Mouse (Mus musculus): ENCODE measurements around the gene Zmym2. TPM values are rescaled to one million over a fixed set of nuclear protein-coding genes. Genes with fewer than 3 reads are reported as not detected.
"Not testable (repeated sequence)": the region's sequence is repeated elsewhere in the genome, so short reads cannot be mapped to it uniquely, and the experiment has no call there.

Zmym2 gene
- polyA plus RNA-seq, 1 experiment from 2014 or later = 39.1 TPM

- Histone ChIP-seq H3K4me2 (peak overlapping the region; percentile 84), H3K4me3 (peak overlapping the region; percentile 58), H3K27ac (peak overlapping the region; percentile 95), H3K4me1 (peaks cover 10% of the 10 kb centered on the region), H3K9me3 (no peaks in the 10 kb centered on the region), H3K9ac (peak overlapping the region; percentile 56), H3K36me3 (peaks cover 7% of the 10 kb centered on the region; the same call in 1 of the 2 replicates), H3K27me3 (no peaks in the 10 kb centered on the region)
- ATAC-seq (ENCODE audit: borderline replicate concordance, extremely low read depth, low FRiP score, low TSS enrichment) = peak; percentile 25
- 2% methylated on average over 36 of the region's 36 CpGs for WGBS
These were observed 1.1 kb upstream of the Zmym2 start for GRCm38 (mm10) chr14:56885308-56885771.

GRCm38 (mm10) chr14:56885986-56886593 is 363 bp upstream of the Zmym2 start:
- Histone ChIP-seq H3K4me3 (peak overlapping the region; percentile 58), H3K27ac (peak overlapping the region; percentile 95), H3K4me2 (peak overlapping the region; percentile 84), H3K9ac (peak overlapping the region; percentile 62)
- H3K4me1 ChIP-seq, H3K9me3 ChIP-seq, H3K27me3 ChIP-seq, H3K36me3 ChIP-seq: not testable (repeated sequence)
- 0% methylated on average over 27 of the region's 69 CpGs for WGBS
- peak; percentile 97 for ATAC-seq (ENCODE audit: borderline replicate concordance, extremely low read depth, low FRiP score, low TSS enrichment)

- Histone ChIP-seq H3K9me3 (no peaks in the 10 kb centered on the region), H3K4me2 (peak overlapping the region; percentile 56), H3K27ac (peak overlapping the region; percentile 100), H3K4me1 (peaks cover 10% of the 10 kb centered on the region), H3K4me3 (peak overlapping the region; percentile 94), H3K9ac (peak overlapping the region; percentile 93), H3K36me3 (peaks cover 12% of the 10 kb centered on the region; the same call in 1 of the 2 replicates), H3K27me3 (no peaks in the 10 kb centered on the region)
- ATAC-seq (ENCODE audit: borderline replicate concordance, extremely low read depth, low FRiP score, low TSS enrichment) = no peak
- 2% methylated on average over 3 of the region's 3 CpGs for WGBS
These were observed 1.0 kb downstream of the Zmym2 start for GRCm38 (mm10) chr14:56887514-56887880.

GRCm38 (mm10) chr14:56887887-56888286 is 1.4 kb downstream of the Zmym2 start:
- H3K4me3 ChIP-seq = peak overlapping the region; percentile 94
- no peaks in the 10 kb centered on the region for H3K9me3 ChIP-seq
- ATAC-seq (ENCODE audit: borderline replicate concordance, extremely low read depth, low FRiP score, low TSS enrichment) = no peak
- peak overlapping the region; percentile 100 for H3K27ac ChIP-seq
- WGBS = 0% methylated on average over 9 of the region's 9 CpGs
- H3K36me3 ChIP-seq = peaks cover 13% of the 10 kb centered on the region; the same call in 1 of the 2 replicates
- H3K4me2 ChIP-seq = peak overlapping the region; percentile 56
- H3K9ac ChIP-seq = peak overlapping the region; percentile 93
- peaks cover 10% of the 10 kb centered on the region for H3K4me1 ChIP-seq
- H3K27me3 ChIP-seq = no peaks in the 10 kb centered on the region

DNA sequence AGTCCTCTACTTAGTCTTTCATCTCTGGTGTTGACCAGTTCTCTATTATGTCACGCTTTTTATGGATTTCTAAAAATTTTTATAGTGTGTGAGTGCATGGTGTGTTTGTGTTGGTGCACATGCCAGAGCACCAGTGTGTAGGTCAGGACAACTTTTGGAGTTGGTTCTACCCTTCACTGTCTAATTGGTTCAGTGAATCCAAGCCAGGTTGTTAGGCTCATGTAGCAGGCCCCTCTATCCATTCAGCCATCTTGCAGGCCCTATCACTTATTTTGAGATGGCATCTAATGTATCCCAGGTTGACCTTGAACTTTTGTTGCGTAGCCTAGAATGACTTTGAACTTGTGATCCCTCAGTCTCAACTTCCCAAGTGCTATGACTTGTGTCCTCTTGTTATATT is 2.0 kb downstream of the Zmym2 start:
- 82% methylated on average over 2 of the region's 2 CpGs for WGBS
- no peaks in the 10 kb centered on the region for H3K27me3 ChIP-seq
- peaks cover 13% of the 10 kb centered on the region; the same call in 1 of the 2 replicates for H3K36me3 ChIP-seq
- ATAC-seq (ENCODE audit: borderline replicate concordance, extremely low read depth, low FRiP score, low TSS enrichment) = no peak
- no peaks in the 10 kb centered on the region for H3K9me3 ChIP-seq
- H3K27ac ChIP-seq = no peak overlapping the region
- H3K4me1 ChIP-seq = peaks cover 10% of the 10 kb centered on the region
- H3K4me3 ChIP-seq = peak overlapping the region; percentile 94
- peak overlapping the region; percentile 56 for H3K4me2 ChIP-seq
- H3K9ac ChIP-seq = no peak overlapping the region

DNA sequence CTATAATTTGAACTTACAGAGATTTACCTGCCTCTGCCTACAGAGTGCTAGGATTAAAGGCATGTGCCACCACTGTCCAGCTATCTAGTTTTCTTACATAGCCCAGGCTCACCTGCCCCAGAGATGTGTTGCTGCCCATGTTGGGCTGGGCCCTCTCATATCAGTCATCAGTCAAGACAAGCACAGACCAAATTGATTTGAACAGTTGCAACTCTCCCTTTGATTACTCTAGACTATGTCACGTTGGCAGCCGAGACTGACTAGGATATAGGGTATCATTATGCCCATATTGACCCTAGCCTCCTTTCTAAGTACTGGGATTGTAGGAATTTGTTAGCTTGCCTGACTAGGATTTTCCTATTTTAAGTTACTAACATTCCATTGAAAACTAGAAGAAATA is 8.0 kb downstream of the Zmym2 start:
- Histone ChIP-seq H3K27me3 (no peaks in the 10 kb centered on the region), H3K4me3 (no peak overlapping the region), H3K36me3 (peaks cover 22% of the 10 kb centered on the region), H3K4me1 (no peaks in the 10 kb centered on the region; the same call in 1 of the 2 replicates), H3K9ac (no peak overlapping the region), H3K9me3 (no peaks in the 10 kb centered on the region), H3K4me2 (no peak overlapping the region), H3K27ac (no peak overlapping the region)
- 88% methylated on average over 2 of the region's 2 CpGs for WGBS
- ATAC-seq (ENCODE audit: borderline replicate concordance, extremely low read depth, low FRiP score, low TSS enrichment) = no peak

- no peak overlapping the region for H3K9ac ChIP-seq
- H3K27me3 ChIP-seq = no peaks in the 10 kb centered on the region
- H3K27ac ChIP-seq = no peak overlapping the region
- H3K4me1 ChIP-seq = no peaks in the 10 kb centered on the region
- H3K36me3 ChIP-seq = peaks cover 17% of the 10 kb centered on the region; the same call in 1 of the 2 replicates
- no peak overlapping the region for H3K4me2 ChIP-seq
- WGBS = 100% methylated on average over 1 of the region's 1 CpGs
- no peak for ATAC-seq (ENCODE audit: borderline replicate concordance, extremely low read depth, low FRiP score, low TSS enrichment)
- no peaks in the 10 kb centered on the region for H3K9me3 ChIP-seq
- no peak overlapping the region for H3K4me3 ChIP-seq
These were observed 10.1 kb downstream of the Zmym2 start for GRCm38 (mm10) chr14:56896521-56896920.

DNA sequence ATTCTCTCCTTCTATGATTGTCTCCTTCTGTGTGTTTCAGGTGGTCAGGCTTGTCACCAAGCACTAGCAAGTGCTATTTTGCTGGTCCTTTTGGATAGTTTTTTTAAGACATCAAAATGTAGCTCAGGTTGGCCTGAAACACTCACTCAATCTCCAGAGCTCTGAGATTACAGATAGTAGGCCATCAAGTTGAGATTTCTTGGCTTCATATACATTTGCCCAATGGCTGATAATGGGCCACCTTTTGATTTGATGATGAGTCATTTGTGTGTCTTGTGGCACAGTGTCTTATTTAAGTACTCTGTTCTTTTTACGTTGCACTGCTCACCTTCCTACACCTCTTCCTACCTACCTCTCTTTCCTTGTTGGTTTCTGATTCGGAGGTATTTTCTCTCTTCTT is 11.0 kb downstream of the Zmym2 start:
- no peak overlapping the region for H3K4me3 ChIP-seq
- 94% methylated on average over 2 of the region's 2 CpGs for WGBS
- no peaks in the 10 kb centered on the region for H3K4me1 ChIP-seq
- no peaks in the 10 kb centered on the region for H3K9me3 ChIP-seq
- peaks cover 20% of the 10 kb centered on the region for H3K36me3 ChIP-seq
- H3K27me3 ChIP-seq = no peaks in the 10 kb centered on the region
- H3K9ac ChIP-seq = no peak overlapping the region
- ATAC-seq (ENCODE audit: borderline replicate concordance, extremely low read depth, low FRiP score, low TSS enrichment) = no peak
- H3K4me2 ChIP-seq = no peak overlapping the region
- H3K27ac ChIP-seq = no peak overlapping the region

DNA sequence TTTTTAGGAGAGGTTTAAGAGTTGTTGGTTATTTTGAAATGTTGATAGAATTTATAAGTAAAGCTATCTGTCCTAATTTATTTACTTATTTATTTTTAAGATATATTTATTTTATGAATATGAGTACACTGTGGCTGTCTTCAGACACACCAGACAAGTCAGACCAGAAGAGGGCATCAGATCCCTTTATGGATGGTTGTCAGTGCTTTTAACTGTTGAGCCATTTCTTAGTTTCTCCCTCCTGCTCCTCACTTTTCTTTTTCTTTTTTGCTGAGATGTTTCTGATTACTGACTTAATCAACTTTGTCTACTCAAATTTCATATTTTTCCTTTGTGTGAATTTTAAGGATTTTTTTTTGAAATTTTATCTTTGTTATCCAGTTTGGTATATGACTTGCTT is 13.2 kb downstream of the Zmym2 start:
- peaks cover 29% of the 10 kb centered on the region for H3K36me3 ChIP-seq
- no peak overlapping the region for H3K9ac ChIP-seq
- no peaks in the 10 kb centered on the region for H3K9me3 ChIP-seq
- no peak overlapping the region for H3K4me3 ChIP-seq
- no peak for ATAC-seq (ENCODE audit: borderline replicate concordance, extremely low read depth, low FRiP score, low TSS enrichment)
- H3K27me3 ChIP-seq = no peaks in the 10 kb centered on the region
- no peak overlapping the region for H3K27ac ChIP-seq
- no peak overlapping the region for H3K4me2 ChIP-seq
- H3K4me1 ChIP-seq = no peaks in the 10 kb centered on the region

DNA sequence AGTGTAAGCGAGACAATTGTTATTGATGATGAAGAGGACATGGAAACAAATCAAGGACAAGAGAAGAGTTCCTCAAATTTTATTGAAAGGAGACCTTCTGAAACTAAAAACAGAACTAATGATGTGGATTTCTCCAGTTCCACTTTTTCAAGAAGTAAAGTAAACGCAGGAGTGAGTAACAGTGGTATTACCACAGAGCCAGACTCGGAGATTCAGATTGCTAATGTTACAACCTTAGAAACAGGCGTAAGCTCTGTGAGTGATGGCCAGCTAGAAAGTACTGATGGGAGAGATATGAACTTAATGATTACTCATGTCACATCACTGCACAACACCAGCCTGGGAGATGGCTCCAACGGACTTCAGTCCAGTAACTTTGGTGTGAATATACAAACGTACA is 16.6 kb downstream of the Zmym2 start:
- Histone ChIP-seq H3K27ac (no peak overlapping the region), H3K36me3 (peaks cover 41% of the 10 kb centered on the region), H3K9ac (no peak overlapping the region), H3K4me2 (no peak overlapping the region), H3K9me3 (no peaks in the 10 kb centered on the region), H3K27me3 (no peaks in the 10 kb centered on the region), H3K4me1 (no peaks in the 10 kb centered on the region), H3K4me3 (no peak overlapping the region)
- WGBS = 75% methylated on average over 6 of the region's 6 CpGs
- ATAC-seq (ENCODE audit: borderline replicate concordance, extremely low read depth, low FRiP score, low TSS enrichment) = no peak

GRCm38 (mm10) chr14:56905696-56906095 is 19.2 kb downstream of the Zmym2 start:
- no peak overlapping the region for H3K27ac ChIP-seq
- no peaks in the 10 kb centered on the region for H3K9me3 ChIP-seq
- H3K4me3 ChIP-seq = no peak overlapping the region
- no peak overlapping the region for H3K9ac ChIP-seq
- peaks cover 36% of the 10 kb centered on the region for H3K36me3 ChIP-seq
- H3K27me3 ChIP-seq = no peaks in the 10 kb centered on the region
- ATAC-seq (ENCODE audit: borderline replicate concordance, extremely low read depth, low FRiP score, low TSS enrichment) = no peak
- no peak overlapping the region for H3K4me2 ChIP-seq
- 93% methylated on average over 1 of the region's 1 CpGs for WGBS
- H3K4me1 ChIP-seq = no peaks in the 10 kb centered on the region

DNA sequence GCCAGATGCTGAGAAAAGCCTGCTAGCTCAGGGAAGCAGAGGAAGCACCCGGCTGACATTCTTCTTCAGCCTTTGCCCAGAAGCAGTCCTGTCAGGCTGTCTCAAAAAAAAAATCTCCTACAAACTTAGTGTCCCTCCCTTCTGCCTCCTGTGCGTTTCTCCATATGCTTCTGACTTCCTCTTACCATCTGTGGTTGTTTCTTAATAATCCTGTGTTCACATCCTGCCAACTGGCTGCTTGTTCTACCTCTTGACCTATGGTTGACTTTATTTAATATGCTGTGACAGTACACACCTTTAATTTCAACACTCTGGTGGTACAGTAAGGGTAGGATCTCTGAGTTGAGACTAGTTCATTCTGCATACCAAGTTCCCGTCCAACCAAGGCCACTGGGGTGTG is 32.1 kb downstream of the Zmym2 start:
- ATAC-seq (ENCODE audit: borderline replicate concordance, extremely low read depth, low FRiP score, low TSS enrichment) = no peak
- no peak overlapping the region for H3K4me3 ChIP-seq
- WGBS = 68% methylated on average over 3 of the region's 3 CpGs
- H3K36me3 ChIP-seq = peaks cover 29% of the 10 kb centered on the region
- H3K4me2 ChIP-seq = no peak overlapping the region
- H3K27me3 ChIP-seq = no peaks in the 10 kb centered on the region
- H3K9ac ChIP-seq = no peak overlapping the region
- H3K27ac ChIP-seq = no peak overlapping the region
- H3K9me3 ChIP-seq = no peaks in the 10 kb centered on the region
- H3K4me1 ChIP-seq = no peaks in the 10 kb centered on the region

DNA sequence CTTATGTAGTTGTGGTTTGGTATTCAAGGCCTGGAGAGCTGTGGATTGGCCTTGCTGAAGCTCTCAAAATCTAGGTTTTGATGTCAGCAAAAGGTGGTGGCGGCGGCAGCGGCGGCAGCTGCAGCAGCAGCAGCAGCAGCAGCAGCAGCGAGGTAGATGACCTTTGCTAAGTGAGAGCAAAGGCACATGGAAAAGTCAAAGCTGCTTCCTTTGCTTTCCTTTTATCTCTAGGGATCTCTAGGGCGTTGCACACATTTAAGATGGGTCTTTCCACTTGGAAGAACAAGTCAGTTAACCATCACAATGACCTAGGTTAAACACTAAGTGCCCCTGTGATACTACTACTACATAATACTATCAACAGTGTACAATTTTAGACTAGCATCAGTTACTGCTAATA is 49.0 kb downstream of the Zmym2 start:
- H3K9me3 ChIP-seq = no peaks in the 10 kb centered on the region
- H3K9ac ChIP-seq = no peak overlapping the region
- H3K27ac ChIP-seq = no peak overlapping the region
- 85% methylated on average over 6 of the region's 6 CpGs for WGBS
- H3K27me3 ChIP-seq = no peaks in the 10 kb centered on the region
- peaks cover 28% of the 10 kb centered on the region for H3K36me3 ChIP-seq
- no peak overlapping the region for H3K4me3 ChIP-seq
- ATAC-seq (ENCODE audit: borderline replicate concordance, extremely low read depth, low FRiP score, low TSS enrichment) = no peak
- no peak overlapping the region for H3K4me2 ChIP-seq
- H3K4me1 ChIP-seq = no peaks in the 10 kb centered on the region
